Mouse (Mus musculus) left cerebral cortex, adult 8-10 months (tissue): ENCODE measurements around the gene Slc44a4. TPM values are rescaled to one million over a fixed set of nuclear protein-coding genes. Genes with fewer than 3 reads are reported as not detected.
A peak's percentile ranks its signal among the peaks of the same experiment; 100 is the strongest.

Experiments
- DNase-seq, 2 experiments: peaks; one replicate each; pipeline ENCODE4 v3.0.0; 2022; ENCODE audit warnings: low spot score in 2 of 2
- total RNA-seq, 4 experiments: library from RNA; stranded (reverse); gene quantifications; 2 replicates each; pipeline ENCODE4 v1.2.4; 2022

Slc44a4 gene
- under 1 TPM; 0.33 to 0.66 (median 0.51) TPM for total RNA-seq

DNA sequence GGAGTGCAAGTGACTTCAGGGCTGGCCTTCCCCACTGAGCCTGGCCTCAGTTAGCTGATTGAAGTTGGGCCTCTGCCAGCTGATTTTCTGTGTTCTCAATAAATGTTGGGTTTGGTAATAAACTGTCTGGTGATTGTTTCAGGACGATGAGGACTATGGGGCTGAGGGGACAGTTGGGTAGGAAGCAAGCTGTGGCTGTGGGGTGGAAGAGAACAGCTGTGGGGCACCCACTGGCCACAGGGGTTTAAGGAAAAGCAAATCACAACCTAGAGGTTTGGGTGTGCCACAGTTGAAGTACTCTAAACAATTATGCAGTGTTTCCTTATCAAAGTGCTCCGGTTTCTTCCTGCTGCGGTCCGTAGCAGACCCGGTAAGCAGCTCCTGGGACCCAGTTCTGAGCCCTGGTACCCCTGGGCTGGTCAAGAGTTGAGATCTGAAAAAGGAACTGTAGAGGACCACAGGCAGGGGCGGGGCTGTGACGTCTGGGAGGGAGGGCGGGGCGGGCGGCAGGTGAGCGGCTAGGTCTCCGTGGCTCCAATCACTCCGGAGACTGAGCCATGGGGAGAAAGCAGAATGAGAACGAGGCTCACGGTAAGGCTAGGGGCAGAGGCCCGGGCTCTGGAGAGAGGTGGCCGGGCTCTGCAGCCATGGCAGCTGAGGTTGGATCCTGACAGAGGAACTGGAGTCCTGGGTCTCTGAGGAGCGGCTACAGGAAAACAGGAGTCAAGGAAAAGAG, at the start of gene Slc44a4:
TSS of gene Slc44a4 (plus strand) at position 537 of the 736 bp plus-strand sequence.
- no peak for DNase-seq

DNA sequence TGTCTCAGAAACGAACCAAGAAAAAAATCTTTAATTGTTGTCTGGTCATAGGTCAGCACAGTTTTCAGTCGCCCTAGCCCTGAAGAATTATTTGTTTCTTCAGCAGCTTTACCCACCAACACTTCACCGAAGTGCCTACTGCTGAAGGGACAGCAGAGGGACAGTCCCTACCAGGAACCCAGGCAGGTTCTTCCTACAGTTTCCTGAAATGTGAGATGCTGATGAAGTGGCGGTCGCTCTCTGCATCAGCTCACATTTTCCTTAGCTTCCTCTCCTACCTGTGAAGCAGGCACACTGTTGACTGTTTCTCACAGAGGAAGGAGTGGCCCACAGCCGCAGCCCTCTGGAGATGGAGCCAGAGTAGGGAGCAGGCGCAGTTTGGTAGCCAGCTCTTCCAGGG, 48.3 kb upstream of the Slc44a4 start:
- no peak for DNase-seq

DNA sequence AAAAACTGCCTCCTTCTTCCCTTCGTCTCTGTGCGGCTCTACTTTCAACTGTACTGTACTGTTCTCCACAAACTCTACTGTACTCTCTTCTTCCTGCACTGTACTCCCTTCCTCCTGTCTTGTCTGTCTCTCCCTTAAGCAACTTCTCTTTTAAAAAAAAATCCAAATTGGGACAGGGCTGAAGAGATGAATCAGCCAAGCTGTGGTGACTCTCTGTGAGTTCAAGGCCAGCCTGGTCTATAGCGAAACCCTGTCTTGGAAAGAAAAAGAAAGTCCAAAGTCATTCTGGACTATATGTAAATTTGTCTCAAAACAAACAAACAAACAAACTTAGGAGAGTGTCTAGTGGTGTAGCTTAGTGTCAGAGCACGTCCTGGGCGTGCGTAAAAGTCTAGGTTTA, 39.9 kb upstream of the Slc44a4 start:
- no peak for DNase-seq

DNA sequence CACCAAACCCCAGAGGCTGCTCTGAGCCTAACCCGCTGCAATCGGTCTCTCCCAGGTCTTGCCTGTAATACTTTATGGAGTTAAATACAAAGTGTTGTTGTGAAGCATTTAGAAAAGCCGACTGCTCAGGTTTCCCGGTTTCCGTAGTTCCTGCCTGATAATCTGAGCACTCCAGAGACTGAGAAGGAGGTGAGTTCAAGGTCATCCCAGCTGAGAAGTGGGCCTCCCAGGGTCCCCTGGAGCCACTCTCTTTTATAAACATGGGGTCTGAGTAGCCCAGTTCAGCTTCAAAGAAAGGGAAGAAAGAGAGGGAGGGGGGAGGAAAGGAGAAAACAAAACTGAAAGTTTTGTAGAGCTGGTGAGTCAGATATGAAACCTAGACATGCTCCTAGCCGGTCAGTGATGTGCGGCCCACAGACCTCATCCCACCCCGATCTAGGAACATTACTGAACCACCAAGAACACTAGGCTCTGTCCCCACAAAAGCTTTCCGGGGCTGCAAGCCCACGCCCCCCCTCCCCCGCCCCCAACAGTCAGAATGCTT, 34.9 kb upstream of the Slc44a4 start, which contains the start of gene Zbtb12:
TSS of gene Zbtb12 (plus strand) at position 148 of the 544 bp plus-strand sequence.
- no peak for DNase-seq

DNA sequence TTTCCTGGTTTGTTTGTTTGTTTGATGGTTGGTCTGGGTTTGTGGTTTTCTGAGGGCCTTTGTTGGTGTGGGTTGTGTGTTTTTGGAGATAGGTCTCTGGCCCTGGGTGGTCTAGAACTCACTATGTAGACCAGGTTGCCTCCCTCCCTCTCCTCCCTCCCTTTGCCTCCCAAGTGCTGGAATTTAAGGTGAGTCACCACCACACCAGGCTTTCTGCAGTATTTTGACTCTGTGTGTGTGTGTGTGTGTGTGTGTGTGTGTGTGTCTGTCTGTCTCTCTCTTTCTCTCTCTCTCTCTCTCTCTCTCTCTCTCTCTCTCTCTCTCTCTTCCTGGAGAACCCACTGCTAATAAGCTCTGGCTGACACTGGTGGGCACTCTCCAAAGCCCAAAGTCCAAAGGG, 33.1 kb upstream of the Slc44a4 start:
- DNase-seq, result no peak

DNA sequence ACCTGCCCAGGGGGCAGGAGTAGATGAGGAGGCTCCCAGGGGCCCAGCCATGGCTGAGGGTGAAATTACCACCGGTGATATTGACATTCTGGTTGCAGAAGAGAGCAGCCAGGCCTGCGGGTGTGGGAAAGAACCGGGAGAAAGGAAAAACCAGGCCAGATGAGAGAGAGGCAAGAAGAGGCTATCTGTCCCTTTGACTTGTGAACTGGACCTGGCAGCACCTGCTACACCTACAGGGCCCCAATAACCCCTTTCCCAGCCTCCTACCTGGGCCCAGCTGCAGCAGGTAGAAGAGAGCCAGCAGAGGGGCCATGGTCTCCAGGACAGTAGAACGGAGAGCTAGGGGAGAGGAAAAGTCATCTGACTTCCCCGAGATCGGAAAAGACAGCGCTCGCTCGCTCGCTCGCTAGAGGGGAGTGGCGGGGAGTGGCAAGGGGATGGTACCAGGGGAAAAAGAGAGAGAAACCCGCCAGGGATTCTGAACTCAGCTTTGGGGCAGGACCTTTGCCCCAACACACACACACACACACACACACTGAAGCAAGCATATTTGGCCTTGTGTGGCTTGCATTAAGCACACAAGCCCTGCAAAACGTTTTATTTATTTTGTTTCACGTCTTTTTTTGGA, 32.5 kb upstream of the Slc44a4 start, which contains the start of gene Gm20547:
TSS of gene Gm20547 (minus strand) at position 360 of the 628 bp plus-strand sequence.
- DNase-seq, result no peak

DNA sequence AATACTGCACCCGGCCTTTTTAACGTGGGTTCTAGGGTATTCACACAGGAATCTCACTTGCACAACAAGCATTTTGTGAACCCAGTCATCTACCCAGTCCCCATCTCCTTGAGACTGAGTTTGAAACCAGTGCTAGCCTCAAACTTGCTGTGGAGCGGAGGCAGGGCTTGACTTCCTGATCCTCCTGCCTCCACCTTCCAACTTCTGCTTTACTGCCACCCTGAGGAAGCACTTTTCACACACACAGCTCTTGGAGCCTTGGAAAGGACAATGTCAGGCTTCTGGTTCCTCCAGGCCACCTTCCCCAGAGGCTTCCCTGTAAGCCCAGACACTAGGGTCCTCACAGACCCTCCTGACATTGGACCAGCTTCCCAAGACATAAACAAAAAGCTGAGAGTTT, 30.9 kb upstream of the Slc44a4 start:
- no peak for DNase-seq

DNA sequence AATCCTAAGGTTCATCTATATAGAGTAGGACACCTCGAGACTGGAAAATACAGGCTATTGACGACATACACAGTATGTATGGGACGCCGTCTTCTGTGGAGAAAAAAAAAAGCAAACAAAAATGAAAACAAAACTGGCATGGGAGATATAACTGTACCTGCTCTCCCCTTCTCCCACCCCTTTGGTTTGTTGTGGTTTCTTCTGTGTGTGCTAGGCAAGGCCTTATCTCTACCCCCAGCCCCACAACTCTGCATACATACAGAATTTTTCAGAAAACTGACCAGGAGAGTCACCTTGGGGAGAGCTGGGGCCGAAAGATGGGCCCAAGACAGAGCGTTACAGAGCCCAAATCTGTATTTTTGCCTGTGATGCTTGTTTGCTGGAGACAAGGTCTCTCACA, 29.6 kb upstream of the Slc44a4 start:
- DNase-seq, result no peak

DNA sequence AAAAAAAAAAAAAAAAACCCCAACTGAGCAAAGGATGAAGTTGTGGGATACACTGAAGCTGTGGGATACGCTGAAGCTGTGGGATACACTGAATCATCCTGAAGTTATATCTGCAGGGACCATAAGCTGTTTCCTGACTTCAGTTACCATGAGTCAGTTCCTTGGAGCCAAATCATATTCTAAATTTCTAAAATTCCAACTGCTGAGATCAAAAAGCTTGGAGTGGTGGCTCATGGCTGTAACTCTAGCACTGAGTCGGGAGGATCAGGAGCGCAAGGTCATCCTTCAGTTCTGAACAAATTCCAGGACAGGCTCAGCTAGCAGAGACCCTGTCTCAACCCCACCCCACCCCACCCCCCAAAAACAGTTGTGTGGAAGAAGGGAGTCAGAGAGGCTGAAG, 28.7 kb upstream of the Slc44a4 start:
- no peak for DNase-seq

DNA sequence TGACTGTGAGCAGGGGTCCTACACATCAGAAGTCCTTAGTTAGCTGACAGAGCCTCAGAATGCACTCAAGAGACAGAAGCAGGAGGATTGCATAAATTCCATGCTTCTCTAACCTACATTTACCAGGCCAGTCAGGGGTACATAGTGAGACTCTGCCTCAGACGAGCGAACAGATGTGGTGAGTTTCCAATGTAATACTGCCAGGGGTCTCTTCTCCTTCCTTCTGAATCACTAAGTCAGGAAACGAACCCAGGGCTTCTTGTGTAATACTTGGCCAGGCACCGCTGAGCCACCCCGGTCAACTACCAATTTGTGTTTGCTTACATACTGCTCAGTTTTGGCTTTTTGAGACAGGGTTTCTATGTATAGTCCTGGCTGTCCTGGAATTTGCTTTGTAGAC, 26.3 kb upstream of the Slc44a4 start:
- no peak for DNase-seq

DNA sequence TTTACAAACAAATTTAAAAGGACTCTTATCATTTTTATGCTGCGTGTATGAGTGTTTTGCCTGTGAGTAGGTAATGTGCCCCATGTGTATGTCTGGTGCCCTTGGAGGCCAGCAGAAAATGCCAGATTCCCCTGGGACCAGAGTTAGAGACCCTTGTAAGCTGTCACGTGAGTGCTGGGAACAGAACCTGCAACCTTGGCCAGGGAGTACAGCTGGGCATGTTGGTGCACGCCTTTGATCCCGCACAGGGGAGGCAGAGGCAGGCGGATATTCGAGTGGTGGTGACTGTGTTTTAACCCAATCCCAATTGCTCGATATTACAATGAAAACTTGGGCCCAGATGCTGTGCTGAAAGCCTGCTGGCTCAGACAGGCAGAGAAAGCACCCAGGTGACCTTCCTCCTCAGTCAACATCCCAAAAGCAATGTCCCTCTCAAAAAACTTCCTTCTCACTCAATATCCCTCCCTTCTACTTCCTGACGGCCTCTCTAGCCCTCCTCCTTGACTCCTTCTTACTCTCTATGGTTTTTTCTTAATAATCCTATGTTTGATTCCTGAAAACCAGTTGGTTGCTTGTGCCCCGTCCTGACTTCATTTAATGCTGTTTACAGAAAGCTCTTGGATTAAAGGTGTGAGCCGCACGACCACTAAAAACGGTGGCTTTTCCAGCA, 24.1 kb upstream of the Slc44a4 start:
- DNase-seq, result no peak

DNA sequence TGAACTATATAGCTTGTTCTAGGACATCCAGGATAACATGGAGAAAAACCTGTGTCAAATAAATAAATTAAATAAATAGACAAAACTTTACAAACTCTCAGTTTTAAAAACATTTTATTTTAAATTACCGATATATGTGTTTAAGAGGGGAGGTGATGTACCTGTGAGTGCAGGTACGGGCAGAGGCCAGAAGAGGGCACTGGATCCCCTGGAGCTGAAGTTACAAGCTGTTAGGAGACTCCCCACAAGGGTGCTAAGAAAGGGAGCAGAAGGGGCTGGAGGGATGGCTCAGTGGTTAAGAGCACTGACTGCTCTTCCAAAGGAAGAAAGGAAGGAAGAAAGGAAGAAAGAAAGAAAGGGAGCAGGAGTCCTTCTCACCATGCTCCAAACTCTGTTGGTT, 22.9 kb upstream of the Slc44a4 start:
- no peak for DNase-seq

DNA sequence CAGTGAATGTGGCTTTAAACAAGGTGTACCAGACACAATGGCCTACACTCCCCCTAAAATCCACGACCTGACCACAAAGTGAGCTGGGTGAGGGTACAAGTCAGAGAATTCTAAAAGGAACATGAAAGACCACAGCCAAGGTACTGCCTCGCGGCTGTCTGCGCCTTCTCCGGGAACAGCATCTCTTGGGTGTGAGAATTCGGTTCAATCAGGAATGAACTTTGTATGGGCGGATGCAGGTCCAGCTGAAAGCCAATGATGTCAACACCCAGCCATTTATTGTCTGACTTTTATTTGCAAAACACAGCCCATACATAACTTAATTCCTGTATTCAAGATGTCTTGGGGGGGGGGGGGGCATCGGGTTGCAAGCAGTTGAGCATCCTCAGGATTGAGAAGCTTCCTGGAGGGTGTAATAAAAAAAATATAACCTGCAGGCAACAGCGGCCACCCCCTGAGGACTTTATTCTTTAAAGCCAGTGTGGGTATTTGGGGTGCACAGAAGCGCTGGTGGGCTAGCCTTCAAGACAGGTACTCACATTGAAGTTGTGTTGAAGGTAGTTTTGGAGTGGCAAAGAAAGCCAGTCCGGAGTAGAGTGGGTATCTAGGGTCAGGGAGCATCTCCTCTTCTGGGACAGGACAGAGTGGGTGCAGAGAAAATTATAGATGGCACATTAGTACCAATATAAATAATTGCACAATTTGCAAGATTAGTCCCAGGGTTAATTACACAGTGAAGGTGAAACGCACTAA, 21.0 kb upstream of the Slc44a4 start:
- DNase-seq, result no peak

DNA sequence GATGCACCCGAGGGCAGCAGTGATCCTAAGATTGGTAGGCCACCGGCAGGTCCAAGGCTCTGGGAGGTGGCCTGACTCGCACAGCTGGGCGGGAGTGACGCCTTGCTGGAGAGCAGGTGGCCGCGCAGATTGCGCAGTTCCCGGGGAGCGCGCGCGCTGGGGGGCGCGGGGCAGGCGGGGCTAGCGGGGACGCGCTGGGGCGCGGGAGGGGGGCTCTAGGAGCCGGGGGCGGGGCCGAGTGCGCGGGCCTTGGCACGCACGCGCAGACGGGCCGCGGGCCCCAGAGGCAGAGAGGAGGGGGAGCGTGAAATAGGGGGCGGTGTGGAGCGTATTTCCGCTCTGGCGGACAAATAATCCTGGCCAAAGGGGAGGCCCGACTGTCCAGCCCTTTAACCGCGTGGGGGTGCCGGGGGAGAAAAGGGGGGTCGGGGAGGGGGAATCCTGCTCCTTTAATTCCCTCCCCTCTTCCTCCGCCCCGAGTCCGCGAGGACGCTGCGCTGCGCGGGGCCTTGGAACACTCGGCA, 20.1 kb upstream of the Slc44a4 start:
- DNase-seq, result peak; percentile 80 to 88

DNA sequence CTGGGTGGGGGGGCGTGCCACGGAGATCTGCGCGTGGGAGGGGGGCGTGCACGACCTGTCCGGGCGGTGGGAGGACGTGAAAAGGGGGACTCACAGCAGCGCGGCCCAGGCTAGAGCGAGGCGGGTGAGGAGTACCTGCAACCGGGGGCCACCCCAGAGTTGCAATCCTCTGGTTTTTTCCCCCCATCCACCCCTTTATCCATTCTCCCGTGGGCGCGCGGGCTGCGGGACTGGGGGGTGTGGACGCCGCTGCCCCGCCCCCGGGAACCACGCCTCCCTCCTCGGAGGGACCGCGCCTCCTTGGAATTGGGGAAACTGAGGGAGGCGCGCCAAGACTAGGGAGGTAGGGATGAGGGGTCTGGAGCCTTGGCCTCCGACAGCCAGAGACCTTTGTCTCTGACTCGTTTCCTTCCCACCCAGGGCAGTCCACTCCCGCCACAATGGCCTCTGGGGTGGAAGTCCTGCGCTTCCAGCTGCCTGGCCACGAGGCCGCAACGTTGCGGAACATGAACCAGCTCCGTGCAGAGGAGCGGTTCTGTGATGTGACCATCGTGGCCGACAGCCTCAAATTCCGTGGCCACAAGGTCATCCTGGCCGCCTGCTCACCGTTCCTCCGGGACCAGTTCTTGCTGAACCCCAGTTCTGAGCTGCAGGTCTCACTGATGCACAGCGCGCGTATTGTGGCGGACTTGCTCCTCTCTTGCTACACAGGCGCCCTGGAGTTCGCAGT, 19.3 kb upstream of the Slc44a4 start:
- DNase-seq, result peak in 1 of 2 experiments; percentile 54

DNA sequence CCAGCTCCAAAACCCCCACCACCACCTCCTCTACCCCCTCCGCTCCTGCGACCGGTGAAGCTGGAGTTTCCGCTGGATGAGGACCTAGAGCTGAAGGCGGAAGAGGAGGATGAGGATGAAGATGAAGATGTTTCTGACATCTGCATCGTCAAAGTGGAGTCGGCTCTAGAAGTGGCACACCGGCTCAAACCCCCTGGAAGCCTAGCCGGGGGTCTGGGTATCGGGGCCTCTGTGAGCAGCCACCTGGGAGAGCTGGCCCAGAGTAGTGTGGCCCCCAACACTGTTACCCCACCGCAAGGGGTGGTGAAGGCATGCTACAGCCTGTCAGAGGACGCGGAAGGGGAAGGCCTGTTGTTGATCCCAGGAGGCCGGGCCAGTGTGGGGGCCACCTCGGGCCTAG, 18.5 kb upstream of the Slc44a4 start:
- no peak for DNase-seq

DNA sequence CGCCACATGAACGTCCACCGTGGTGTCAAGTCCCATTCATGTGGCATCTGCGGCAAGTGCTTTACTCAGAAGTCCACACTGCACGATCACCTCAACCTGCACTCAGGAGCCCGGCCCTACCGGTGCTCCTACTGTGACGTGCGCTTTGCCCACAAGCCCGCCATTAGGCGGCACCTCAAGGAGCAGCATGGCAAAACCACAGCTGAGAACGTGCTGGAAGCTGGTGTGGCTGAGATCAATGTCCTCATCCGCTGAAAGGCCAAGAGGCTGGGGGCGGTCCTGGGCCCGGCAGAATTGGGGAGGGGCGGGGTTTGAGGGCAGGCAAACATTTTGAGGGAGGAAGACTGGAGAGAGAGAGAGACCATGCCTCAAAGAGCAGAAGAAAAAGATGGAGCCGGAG, 17.9 kb upstream of the Slc44a4 start:
- DNase-seq, result no peak

DNA sequence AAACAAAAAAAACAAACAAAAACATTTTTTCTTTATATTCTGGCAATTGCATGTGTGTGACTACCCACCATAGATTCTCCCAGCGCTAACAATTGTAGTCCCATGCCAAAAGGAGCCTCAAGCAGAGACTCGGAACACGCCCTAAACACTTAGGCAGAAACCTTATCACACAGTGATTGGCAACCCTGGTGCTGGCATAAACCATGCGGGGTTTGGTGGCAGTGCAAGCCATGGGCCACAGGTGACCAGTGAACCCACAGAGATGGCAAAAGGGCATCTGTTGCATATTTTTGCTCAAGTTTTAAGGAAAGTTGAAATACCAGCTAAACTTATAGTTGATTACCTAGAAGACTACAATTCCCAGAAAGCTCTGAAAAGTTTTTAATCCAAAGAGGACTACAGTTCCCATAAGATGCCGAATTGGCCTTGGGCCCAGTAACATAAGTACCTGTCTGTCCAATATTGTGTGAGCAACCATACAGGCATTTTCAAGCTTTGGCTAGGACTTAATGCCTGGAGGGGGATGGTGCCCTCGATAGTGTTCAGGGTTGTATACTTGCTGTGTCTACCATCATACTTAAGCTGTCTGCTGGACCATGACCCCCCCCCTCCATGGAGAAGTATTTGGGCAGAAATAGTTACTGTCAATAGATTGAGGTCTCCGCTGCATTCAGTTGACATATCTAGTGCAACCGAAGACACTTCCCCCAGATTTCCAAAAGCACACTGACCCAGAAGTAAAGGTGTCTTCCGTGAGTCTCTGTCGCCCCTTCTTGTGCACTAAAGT, 16.7 kb upstream of the Slc44a4 start:
- DNase-seq, result peak in 1 of 2 experiments; percentile 66

DNA sequence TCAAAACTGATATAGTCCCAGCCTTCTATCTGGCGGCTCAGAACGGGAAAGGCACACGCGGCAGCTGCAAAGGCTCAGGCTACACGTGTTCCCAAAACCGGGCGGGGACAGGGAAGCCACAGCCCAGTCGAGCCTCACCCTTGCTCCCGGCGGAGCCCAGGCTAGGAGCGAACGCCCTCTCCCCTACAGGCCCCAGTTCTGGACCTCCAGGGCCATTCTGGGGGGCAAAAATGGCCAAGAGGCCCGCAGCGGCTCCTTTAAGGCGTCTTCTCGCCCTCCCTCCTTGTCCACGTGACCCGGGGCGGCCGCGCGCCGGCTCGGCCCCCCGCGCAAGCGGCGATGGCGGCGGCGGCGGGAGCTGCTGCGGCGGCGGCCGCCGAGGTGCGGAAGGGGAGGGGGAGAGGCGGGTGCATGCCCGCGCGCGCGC, 16.1 kb upstream of the Slc44a4 start, which contains the start of the genes C2 and Ehmt2:
TSS of gene C2 (minus strand) at position 106 of the 427 bp plus-strand sequence.
TSS of gene Ehmt2 (plus strand) at position 310 of the 427 bp plus-strand sequence.
- peak; percentile 71 to 76 for DNase-seq

DNA sequence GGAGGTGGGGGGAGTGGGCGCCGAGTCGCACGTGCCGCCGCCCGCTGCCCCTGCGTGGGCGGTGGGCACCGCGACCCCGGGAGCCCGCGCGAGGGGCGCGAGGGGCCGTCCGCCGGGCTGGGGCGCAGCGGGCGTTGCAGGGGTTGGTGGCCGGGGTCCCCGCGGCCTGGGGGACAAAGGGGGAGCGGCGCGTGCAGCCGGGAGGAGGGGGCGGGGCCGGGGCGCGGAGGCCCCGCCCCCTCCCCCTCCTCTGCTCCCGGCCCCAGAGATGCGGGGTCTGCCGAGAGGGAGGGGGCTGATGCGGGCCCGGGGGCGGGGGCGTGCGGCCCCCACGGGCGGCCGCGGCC, 15.6 kb upstream of the Slc44a4 start:
- DNase-seq, result no peak
